Mouse (Mus musculus) MN1 (cell line): ENCODE measurements around the gene Zzz3.

Source experiments
- DNase-seq: peaks from one replicate; pipeline ENCODE4 v3.0.0-alpha.2; 2016; ENCODE audit warnings: low spot score

The Zzz3 gene

GRCm38 (mm10) chr3:152497084-152497483 lies 101.8 kb downstream of the Zzz3 start:
- no peak for DNase-seq

DNA sequence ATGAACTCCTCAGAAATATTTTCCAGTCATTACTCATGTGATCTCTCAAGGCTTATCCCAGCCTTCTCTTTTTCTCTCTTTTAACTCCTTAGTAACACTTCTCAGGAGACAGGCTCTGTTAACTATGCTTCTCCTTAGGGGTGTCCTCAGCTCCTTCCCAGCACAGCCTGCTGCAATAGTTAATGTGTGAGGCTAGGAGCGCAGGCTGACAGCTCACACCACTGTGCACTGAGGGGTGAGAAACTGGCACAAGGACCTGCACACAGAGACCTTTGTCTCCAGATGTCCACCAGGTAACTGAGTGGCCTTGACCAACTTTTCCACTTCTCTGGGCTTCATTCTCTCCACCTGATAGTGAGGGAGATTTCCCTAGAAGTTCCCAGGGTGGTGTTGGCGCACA lies 102.6 kb downstream of the Zzz3 start:
- no peak for DNase-seq

- DNase-seq: no peak
These were observed 103.9 kb downstream of the Zzz3 start for GRCm38 (mm10) chr3:152498968-152499696.

DNA sequence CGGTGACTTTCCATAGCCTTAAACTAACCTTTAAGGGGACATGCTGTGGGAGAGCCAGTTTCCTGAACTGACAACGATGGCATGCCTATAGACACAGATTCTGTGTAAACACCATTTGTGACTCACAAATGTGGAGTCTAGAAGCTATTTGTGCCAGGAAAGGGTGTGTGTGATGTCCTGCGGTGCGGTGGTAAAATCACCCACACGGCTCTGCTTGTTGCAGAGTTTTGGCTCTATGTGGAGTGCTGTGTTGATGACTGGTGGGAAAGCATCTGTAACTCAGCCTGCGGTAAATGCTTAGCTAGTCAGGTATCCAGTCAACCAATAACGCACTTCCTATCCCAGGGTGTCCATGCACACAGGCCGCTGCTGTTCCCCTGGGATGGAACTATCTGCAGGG lies 112.6 kb downstream of the Zzz3 start:
- DNase-seq: no peak

DNA sequence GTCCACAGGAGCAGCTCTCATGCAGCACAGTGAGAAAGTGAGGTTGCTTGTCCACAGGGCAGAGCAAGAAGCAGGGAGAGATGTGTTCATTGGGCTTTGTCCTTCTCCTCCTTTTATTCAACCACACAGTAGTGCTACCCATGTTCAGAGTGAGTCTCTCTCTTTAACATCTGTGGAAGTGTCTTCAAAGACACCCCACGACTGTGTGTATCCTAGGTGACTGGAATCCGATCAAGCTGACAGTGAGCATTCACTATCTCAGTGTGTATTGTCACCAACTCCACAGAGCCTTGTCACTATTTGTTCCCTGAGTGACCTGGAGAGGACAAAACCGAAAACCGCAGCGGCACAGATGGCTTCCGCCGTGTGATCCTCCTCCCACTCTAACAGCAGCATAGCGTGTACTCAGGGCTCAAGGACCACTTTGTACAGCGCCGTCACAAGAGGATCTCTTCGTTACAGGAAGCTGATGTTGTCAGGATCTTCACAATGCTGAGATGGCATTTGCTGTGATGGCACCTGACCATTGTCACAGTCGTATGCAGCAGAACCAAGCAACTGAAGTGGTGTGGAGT lies 113.2 kb downstream of the Zzz3 start:
- DNase-seq: no peak

GRCm38 (mm10) chr3:152509268-152509667 lies 114.0 kb downstream of the Zzz3 start:
- no peak for DNase-seq
